Mouse (Mus musculus): ENCODE results near the gene Ankrd27.

The Ankrd27 gene

GRCm38 (mm10) chr7:35687229-35687628, 101.2 kb downstream of the Ankrd27 start:
- in situ Hi-C loops (cut with MboI, MseI): no loop called here

- in situ Hi-C loops (cut with MboI, MseI): no loop called here
These were observed 102.2 kb downstream of the Ankrd27 start for GRCm38 (mm10) chr7:35688276-35688675.

All from T-helper 17 cell (primary cell).